Mouse (Mus musculus) cerebellum, adult 9-11 months (tissue): ENCODE data around the gene Recql5.

Experiments used
- DNase-seq: peaks from one replicate; pipeline ENCODE4 v3.0.0; 2022

The Recql5 gene

GRCm38 (mm10) chr11:115933108-115933746, at the start of gene Recql5, which contains the start of gene Sap30bp:
Gene Recql5, minus strand, starts transcription at chr11:115933477.
Gene Sap30bp, plus strand, starts transcription at chr11:115933282.
- peak; percentile 97 for DNase-seq

- peak; percentile 57 for DNase-seq
Observed at GRCm38 (mm10) chr11:115982472-115982871, 49.2 kb upstream of the Recql5 start.

- no peak for DNase-seq
Observed at GRCm38 (mm10) chr11:115975544-115975943, 42.3 kb upstream of the Recql5 start.

DNA sequence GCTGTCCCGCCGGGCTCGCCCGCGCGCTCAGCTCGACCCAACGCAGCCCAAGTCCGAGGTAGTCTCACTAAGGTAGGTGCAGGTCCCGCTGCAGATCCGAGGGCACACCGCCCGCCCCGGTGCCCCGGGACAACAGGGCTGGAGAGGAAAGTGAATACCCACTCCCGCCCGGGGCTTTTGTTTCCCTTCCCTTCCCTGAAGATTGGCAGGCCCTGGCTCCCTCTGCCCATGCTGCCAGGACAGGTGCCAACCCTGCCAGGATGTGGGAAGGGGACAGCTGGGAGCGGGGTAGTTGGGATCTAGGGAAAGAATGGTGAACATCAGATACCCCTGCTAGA, 41.8 kb upstream of the Recql5 start:
- DNase-seq: no peak

DNA sequence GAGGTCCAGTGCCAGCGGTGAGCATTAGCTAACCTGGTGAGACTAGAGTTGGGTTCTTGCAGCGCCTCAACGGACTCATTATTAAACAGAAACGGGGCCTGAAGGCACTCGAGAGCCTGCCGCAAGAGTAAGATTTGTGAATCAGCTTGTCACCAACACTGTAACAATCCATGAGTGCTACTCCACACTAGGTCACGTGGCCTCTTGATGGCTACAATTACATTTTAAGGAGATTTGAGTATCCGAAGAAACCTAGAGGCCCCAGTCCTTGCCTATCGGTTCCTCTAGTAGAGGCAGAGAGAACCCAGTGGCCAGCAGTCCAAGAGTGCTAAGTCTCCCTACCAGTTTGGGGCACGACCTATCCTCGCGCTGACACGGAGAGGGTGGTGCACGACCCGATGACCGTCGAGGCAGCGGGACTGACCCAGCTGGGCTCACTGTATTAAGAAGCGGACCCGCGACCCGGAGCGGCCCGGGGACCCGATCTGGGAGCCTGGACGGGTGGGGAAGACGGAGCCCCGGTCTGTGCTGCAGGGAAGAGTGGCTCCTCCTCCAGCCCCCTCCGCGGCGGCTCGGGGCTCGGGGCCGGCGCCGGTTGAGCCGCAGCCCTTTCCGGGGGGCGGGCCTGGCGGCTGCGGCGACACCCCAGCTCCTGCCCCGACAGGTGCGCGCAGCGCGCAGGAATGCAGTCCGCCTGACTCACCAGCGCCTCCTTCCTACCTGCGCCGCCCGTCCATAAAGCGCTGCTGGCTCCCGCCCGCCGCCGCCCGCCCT, 41.2 kb upstream of the Recql5 start, which contains the start of gene Itgb4:
Gene Itgb4, plus strand, starts transcription at position 401 of the 774 bp plus-strand sequence.
- no peak for DNase-seq

GRCm38 (mm10) chr11:115971016-115971415, 37.7 kb upstream of the Recql5 start:
- DNase-seq: no peak

DNA sequence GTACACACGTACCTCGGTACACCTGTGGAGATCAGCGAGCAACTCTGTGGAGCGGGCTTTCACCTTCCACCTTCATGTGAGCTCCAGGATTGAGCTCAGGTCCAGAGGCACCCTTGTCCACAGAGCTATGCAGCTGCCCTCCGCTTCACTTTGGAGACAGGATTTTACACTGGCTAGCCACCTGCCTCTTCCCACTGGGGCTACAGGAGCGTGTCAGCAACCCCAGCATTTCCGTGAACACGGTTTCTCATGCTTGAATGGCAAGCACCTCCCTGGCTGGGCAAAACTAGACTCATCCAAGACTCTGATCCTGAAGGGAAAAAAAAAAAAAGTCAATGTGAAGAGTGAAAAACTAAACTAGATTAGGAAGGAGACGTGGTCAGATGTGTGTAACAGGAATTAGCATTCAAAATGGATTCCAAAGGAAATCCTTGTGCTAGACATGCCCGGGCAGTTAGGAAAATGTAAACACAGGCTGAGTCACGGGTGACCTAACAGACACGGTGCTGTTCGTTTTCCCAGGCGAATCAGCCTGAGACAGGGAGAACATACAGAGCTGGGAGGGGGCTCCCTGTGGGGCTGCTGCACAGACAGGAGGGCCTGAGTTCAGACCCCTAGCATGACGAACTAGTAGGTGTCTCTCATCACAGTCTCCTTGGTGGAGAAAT, 36.9 kb upstream of the Recql5 start:
- DNase-seq: no peak

- no peak for DNase-seq
Observed at GRCm38 (mm10) chr11:115968731-115969405, 35.6 kb upstream of the Recql5 start.

DNA sequence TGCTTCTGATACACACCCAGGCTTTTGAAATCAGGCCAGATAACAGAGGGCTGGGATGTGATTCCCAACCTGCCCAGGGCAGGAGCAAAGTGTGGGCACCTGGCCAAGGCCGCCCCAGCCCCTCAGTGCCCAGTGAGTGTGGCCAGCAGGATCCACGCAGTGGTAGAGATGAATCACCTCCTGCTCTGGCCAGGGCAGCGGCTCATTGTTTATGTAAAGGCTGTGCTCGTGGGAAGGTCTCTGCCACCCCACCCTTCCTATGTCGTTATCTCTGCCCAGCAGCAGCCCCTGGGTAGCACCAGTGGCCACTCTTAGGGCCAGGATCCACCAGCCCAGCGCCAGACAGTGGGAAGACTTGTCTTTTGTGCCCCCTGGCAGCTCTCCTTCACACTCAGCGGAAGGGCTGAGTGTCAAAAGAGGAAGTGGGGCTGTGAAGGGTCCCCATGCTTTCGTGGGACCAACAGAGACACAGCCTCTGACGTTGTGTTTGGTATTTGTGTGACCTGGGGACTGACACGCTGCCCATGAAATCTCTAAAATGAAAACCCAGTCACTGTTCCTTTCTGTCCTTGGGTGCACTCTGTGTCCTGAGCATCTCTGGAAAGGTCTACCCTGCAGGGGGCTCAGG, 31.8 kb upstream of the Recql5 start:
- DNase-seq: no peak

- DNase-seq: no peak
Observed at GRCm38 (mm10) chr11:115962651-115963412, 29.6 kb upstream of the Recql5 start.

GRCm38 (mm10) chr11:115959018-115959417, 25.7 kb upstream of the Recql5 start:
- no peak for DNase-seq

DNA sequence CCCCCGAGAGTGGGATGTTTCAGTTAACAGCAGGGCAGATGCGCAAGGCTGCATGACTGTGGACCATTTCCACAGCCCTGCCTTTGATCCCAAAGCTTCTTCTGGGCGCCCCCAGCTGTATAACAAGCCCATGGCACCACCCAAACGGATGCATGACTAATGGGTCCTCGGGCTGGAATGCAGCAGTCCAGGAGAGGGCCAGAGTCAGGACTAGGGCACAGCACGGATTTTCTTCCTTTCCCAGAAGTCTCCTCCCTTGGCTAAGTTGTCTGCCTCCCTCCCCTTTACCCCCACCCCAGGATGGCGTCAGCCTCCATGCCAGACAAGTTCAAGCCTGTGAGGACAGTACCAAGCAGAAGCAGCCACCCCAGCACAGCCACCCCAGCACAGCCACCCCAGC, 24.7 kb upstream of the Recql5 start:
- DNase-seq: no peak

GRCm38 (mm10) chr11:115956453-115956852, 23.2 kb upstream of the Recql5 start:
- DNase-seq: no peak

DNA sequence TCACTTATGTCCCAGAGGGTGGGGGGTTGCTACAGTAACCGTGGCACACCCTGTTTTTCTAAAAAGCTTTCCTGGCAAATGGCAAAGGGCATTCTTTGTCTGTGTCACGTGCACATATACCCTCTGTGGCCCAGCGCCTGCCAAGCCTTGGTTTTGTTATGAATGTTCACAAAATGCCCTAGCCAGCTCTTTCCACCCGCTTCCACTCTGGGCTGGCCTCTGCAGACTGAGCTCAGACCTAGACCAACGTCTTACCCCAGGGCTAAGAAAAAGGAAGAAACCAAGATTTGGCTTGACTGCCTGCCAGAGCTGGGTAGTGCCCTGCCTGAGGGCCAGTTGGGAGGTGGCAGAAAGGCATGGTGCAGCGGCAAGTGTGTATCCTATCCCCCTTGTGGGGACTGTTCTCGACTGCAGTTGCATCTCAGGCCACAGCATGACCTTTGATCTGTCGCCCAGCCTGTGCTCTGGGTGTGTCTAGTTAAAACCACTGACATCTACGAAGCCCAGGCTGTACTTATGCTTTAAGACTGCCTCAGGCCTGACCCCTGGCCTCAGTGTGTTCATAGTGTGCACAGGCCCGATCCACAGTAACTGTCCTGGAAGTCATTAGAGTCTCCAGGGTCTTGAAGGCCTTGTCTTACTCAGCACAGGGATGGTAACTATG, 22.1 kb upstream of the Recql5 start:
- DNase-seq: no peak

GRCm38 (mm10) chr11:115954712-115955111, 21.4 kb upstream of the Recql5 start:
- no peak for DNase-seq

DNA sequence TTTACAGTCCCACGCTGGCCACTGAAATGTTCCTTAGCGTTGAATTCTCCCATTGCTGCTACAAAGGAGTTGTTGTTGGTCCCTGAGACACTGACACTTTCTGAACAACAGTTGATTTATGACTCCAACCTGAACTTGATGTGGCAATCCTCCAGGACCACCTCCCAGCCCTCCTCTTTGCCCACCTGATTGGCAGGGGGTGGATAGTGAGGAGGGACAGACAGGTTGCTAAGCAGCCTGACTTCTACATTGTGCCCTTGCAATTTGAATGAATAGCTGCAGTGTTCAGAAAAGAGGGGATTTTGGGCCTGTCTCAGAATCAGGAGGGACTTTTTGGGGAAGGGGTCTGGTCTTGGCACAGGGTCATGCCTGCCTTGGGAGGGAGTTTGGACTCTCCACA, 17.4 kb upstream of the Recql5 start:
- DNase-seq: no peak

GRCm38 (mm10) chr11:115948316-115948715, 15.0 kb upstream of the Recql5 start:
- DNase-seq: no peak

DNA sequence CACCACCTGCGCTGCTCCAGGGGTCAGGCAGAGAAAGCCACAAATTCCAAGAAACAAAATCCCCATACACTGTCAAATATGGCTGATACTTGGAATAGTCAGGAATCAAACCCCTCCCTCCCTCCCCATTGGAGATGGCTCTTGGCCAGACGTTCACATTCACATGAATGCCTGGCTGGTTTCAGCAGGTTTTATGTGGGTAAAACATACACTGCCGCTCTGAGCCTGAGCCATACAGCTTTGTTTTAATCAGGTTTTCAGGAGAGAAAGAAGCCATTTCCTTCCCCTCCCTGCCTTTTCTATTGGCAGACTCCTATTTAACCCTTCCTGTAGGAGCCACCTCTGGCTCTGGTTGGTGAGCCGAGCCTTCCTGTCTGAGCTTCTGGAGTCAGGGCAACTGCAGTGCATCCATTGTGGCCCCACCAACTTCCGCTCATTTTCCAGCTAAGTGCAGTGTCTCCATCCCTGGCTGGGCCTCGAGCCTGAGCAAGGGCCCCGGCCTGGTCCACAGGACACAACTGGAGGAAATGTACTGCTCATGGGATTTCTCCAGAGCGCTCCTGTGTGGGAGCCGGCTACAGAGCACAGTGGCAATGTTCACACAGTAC, 13.0 kb upstream of the Recql5 start:
- no peak for DNase-seq

GRCm38 (mm10) chr11:115945247-115945646, 12.0 kb upstream of the Recql5 start:
- no peak for DNase-seq

DNA sequence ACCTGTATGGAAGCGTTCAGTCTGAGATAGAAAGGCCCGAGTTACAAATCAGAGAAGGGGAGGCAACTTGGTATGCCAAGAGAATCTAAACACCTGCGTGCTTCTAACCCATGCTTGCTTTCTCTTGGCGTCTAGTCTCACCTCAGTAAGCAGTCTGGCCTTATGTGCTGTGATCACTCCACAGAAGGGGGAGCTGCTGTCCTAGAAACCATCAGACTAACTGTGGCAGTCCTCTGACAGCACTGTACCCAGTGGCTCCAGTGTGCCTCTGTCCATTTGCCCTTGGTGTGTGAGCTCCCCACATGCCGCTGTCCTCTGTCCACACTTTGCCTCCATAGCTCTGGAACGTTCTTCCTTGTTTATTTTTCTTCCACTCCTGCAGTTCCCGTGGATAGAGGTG, 8.7 kb upstream of the Recql5 start:
- no peak for DNase-seq
